Mouse (Mus musculus): ENCODE results near the gene Ppard.

The Ppard gene

DNA sequence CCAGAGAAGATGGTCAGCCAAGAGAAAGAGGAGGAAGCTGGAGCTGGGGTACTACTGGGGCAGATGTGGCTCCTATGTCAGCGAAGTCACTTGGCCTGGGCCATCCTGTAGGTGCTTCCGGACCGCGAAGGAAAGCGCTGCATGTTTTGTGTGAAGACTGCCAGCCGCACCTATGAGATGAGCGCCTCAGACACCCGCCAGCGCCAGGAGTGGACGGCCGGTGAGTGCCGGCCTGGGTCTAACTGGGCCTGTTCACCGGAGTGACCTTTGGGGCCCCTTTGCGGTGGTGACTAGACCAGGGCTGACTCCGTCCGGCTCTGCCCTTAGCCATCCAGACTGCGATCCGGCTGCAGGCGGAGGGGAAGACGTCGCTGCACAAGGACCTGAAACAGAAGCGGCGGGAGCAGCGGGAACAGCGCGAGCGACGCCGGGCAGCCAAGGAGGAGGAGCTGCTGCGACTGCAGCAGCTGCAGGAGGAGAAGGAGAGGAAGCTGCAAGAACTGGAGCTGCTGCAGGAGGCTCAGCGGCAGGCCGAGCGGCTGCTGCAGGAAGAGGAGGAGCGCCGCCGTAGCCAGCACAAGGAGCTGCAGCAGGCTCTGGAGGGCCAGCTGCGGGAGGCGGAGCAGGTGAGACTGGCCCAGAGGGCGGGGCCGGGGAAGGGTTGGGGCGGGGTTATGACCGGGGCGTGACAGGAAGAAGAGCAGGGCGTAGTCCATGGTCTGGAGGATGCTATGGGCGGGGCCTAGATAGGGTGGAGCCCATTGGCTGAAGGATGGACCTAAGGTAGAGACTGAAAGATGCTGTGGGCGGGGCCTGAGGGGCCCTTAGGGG is 8.7 kb upstream of the Ppard start:
- peak; percentile 61 to 86 for DNase-seq (ENCODE audit: low spot score in 2 of 2)

DNA sequence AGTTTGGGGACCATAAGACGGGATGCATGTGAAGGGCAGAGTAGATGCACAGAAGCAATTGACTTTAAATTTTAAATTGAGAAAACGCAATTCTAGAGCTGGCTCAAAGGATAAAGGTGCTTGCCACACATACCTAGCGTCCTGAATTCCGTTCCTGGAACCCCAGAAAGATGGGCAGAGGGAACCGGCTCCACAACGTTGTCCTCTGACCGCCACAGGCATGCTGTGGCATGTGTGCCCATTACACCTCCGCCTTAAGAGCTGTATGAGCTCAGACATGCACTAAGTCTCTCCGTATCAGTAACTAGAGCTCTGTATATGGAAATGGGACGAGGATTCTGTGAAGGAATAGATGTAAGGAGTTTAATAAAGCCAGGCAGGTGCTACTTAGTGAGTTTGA is 7.9 kb upstream of the Ppard start:
- no peak for DNase-seq (ENCODE audit: low spot score in 2 of 2)

DNA sequence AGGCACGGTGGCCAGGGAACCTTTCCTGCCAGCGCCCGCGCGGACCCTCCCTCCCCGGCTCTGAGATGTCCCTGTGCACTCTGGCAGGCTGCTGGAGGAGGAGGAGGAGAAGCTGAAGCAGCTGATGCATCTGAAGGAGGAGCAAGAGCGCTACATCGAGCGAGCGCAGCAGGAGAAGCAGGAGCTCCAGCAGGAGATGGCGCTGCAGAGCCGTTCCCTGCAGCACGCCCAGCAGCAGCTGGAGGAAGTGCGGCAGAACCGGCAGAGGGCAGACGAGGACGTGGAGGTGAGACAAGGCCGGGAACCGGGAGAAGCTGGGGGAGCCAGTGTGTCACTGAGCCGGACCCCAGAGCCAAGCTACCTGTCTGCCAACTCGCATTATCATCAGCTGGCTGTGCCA is 6.5 kb upstream of the Ppard start:
- peak; percentile 82 to 92 for DNase-seq (ENCODE audit: low spot score in 2 of 2)

DNA sequence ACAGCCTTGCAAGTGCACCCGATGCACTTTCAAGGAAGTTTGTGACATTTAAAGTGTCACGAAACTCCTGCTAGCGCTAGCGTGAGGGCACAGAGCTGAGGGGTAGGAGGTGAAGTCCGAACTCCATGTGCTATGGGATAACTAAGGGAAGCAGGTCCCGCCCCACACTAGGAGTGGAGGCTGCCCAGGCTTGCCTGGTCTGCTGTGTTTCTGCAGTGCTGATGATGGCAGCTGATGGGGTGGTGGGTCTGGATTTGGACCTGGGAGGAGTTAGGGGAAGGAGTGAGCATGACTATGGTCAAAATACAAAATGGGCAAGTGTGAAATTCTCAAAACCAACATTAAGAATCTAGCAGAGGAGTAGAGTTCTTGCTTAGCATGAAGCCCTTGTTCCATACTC is 2.0 kb upstream of the Ppard start:
- no peak for DNase-seq (ENCODE audit: low spot score in 2 of 2)

DNA sequence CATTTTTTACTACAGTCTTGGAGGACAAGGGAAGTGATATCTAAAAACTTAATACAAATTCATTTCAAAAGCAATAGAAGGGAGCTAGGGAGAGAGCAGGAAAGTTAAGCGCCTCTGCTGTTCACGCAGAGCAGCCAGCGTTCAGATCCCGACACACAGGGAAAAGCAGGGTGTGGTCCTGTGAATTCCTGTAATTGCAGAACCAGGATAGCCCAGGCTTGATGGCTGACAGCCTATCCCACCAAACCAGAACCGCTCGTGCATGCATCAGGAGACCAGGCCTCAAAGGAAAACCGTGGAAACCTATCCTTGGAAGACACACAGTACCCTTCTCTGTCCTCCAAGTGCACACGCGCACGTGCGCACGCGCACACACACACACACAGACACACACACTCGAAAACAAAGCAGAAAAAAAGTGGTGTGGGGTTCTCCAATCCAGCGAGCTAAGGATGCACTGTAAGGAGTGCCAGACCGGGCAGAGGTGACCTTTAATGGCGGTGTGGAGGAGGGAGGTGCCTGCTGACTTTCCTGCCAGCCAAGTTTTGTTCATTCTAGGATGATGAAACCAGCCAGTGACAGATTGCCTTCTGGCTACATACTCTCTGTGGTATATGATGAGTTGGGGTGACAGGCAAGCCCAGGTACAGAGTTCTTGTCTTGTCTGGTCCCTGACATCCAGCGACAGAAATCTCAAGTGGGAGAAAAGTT is 1.3 kb upstream of the Ppard start:
- no peak for DNase-seq (ENCODE audit: low spot score in 2 of 2)

GRCm38 (mm10) chr17:28233091-28233731 is 711 bp downstream of the Ppard start:
- no peak for DNase-seq (ENCODE audit: low spot score in 2 of 2)

DNA sequence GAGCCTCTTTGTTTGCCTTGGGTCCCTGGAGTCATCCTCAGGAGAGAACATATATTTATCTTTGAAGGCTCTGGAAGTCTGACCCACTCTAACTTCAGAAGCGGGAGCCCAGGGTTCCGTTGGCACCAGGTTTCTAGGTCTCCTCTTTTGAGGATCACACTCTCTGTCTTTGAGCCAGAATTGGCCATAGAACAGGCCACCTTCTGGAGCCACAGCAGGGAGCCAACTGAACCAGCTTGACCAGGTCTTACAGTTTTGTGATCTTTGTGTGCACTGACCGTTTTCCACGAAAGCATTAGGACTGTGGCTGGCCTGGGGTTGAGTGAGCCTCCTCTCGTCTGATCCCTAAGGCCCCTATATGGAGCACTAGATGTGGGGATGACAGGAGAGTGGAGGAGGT is 2.1 kb downstream of the Ppard start:
- no peak for DNase-seq (ENCODE audit: low spot score in 2 of 2)

GRCm38 (mm10) chr17:28235982-28236635 is 3.6 kb downstream of the Ppard start:
- no peak for DNase-seq (ENCODE audit: low spot score in 2 of 2)

DNA sequence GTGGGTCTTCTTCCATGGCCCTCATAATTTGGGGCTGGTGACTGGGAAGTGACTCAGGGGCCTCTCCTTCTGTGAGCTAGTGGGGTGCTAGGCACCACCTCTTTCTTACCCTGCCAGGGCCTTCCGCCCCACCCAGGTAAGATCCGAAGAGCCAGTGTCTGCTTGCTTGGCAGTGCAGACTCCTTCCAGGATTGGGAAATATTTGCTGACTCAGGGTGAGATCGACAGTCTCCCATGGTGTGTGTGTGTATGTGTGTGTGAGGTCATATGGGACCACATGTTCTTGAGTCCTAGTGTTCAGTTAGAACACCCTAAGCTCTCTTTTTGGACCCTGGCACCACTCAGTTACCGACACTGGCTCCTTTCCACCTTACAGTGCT is 4.1 kb downstream of the Ppard start:
- DNase-seq (ENCODE audit: low spot score in 2 of 2), result no peak

DNA sequence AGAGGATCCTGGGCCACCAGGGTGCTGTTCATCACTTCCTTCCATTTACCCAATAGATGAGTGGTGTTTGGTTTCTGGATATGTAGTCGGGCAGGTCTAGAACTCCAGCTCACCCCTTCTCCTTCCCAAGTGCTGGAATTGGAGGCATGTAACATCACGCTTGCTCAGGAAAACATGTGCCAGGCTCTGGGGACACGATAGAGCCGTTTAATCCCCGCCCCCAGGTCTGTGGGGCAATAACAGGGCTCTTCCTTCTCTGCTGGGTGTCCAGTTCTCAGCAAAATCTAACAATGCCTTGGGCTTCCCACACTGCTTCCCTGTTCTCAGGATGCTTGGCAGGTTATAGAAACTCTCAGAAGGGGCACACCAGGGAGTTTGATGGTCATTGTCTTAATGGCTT is 4.9 kb downstream of the Ppard start:
- no peak for DNase-seq (ENCODE audit: low spot score in 2 of 2)

GRCm38 (mm10) chr17:28237874-28238273 is 5.4 kb downstream of the Ppard start:
- DNase-seq (ENCODE audit: low spot score in 2 of 2), result no peak

DNA sequence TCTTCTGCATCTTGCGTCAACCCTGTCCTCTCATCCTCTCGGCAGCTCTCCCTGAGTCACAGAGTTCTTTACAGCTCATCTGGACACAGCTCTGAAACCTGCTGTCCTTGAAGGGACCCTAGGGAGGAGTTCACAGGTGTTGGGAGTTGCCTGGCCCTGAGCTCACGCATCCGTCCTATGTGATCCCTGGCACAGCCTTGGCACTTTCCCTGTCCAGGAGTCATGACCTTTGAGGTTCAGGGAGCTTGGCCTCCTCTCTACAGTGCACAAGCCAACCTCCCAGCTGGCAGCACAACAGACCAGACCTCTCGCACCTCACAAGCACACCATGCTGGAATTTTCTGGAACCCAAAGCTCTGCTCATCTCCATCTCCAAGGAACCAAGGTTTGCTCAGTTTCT is 8.3 kb downstream of the Ppard start:
- DNase-seq (ENCODE audit: low spot score in 2 of 2), result no peak

DNA sequence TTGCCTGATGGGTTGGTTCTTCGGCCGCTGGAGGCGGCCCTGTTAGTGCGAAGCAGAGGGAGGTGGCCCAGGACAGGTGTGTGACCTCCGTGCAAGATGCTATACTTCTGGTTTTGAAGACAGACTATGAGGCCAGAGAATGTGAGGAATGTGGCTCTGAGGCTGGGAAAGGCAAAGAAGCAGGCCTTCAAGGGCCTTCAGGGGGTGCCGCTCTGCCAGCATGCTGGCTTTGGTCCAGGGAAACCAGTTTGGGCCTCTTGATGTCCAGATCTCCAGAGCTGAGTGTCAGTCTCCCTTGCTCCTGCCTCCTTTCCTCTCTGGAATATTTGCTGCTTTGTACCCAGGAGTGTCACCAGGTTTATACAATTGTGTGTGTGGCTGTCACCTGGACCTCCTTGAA is 9.8 kb downstream of the Ppard start:
- DNase-seq (ENCODE audit: low spot score in 2 of 2), result no peak

GRCm38 (mm10) chr17:28244214-28244613 is 11.7 kb downstream of the Ppard start:
- DNase-seq (ENCODE audit: low spot score in 2 of 2), result no peak

GRCm38 (mm10) chr17:28244714-28245113 is 12.2 kb downstream of the Ppard start:
- peak in 1 of 2 experiments; percentile 40 for DNase-seq (ENCODE audit: low spot score in 2 of 2)

DNA sequence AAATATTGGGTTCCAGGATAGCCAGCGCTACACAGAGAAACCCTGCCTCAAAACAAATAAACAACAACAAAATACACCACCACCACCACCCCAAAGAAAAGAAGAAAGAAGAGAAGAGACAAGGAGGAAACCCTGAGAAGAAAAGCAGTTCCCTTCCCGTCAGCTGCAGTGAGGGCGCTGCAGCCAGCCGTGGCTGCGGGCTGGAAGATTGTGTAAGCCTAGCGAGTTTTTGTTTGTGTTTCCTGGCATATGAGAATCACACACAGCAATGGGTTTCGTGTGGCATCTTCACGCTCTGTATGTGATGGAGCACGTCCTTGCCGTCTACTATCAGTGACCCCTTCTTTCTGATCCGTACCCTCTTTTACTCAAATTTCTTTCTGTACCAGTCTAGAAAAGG is 14.1 kb downstream of the Ppard start:
- DNase-seq (ENCODE audit: low spot score in 2 of 2), result no peak

DNA sequence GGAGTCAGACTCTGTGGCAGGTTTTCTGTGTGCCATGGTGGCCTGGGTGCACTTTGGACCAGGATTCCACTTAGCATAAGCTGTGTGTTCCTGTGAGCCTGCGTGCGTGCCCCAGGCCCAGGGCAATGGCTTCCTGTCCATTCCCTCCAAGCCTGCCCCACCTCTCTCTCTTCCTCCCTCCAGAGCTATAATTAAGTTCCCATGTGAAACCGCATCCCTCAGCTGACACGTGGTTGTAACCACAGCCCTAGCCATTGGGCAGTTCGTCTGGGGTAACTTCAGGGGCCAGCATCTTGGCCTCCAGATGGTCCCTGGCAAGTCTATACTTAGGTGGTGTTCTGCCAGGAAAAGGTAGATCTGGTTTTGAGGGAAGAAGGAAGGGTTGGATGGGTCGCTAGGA is 15.1 kb downstream of the Ppard start:
- no peak for DNase-seq (ENCODE audit: low spot score in 2 of 2)

GRCm38 (mm10) chr17:28249062-28249461 is 16.6 kb downstream of the Ppard start:
- no peak for DNase-seq (ENCODE audit: low spot score in 2 of 2)

- DNase-seq (ENCODE audit: low spot score in 2 of 2), result no peak
Measured at GRCm38 (mm10) chr17:28251579-28252280, 19.2 kb downstream of the Ppard start.

DNA sequence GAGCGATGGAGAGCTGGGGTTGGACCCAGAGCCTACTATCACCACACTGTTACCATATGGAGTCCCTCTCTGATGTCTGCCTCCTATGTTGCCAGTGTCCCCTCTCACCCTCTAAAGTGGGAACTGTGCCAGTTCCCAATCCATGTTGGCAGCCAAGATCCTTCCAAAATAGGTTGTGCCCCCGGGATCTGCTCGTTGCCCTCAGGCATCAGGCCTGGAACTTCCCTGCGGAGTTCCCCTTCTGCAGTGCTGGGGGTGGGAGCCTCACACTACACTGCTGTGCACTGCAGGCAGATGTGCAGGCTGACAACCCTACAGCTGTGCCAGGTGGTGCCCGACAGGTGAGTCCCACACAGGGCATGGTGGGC is 19.8 kb downstream of the Ppard start:
- DNase-seq (ENCODE audit: low spot score in 2 of 2), result no peak

DNA sequence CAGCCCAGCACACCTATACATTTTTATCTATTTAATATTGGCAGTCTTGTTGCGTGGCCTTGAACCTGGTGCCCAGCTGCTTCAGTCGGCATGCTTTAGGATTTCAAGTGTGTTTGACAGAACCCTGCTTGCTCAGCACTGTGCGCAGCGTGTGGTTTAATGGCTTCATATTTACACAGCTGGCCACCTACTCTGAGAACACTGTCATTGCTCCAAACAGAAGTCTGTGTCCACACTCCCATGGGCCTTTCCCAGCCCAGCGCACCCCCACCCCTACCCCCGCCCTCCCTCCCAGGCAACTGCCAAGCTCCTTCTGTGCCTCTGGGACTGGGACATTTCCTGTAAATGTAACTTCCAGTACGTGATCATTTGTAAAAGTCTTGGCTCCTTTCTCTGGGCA is 20.7 kb downstream of the Ppard start:
- no peak for DNase-seq (ENCODE audit: low spot score in 2 of 2)

DNA sequence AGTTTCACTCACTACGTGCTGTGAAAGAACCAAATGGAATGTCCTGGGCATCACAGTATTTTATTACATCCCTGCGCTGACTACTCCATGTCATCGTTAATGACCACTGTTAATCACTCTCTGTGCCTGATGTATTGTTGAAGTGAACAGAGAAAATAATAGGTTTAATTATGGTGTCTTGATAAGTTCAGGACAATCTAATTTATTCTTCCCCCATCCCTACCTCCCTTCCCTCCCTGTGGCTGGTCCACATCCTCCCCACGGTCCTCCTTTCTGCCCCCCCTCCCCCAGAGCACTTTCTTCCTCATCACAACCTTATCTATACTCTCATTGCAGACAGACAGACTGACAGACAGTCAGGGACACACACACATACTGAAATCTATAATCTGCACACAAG is 22.3 kb downstream of the Ppard start:
- DNase-seq (ENCODE audit: low spot score in 2 of 2), result no peak
